Mouse (Mus musculus) olfactory bulb, adult 2 months (tissue): ENCODE measurements around the gene Sf3a2. TPM values are rescaled to one million over a fixed set of nuclear protein-coding genes. Genes with fewer than 3 reads are reported as not detected.
A peak's percentile ranks its signal among the peaks of the same experiment; 100 is the strongest.
"Not testable (repeated sequence)": the region's sequence is repeated elsewhere in the genome, so short reads cannot be mapped to it uniquely, and the experiment has no call there.

Experiments used
- H3K27ac ChIP-seq: fragments of 200-500 bp; 2 replicates; pipeline ENCODE4 v1.5.1; 2012; ENCODE audit warnings: low read depth, low read length; ENCODE audit not compliant: insufficient read depth
- H3K4me1 ChIP-seq: fragments of 200-500 bp; 2 replicates; pipeline ENCODE4 v1.6.1; 2012; ENCODE audit warnings: low read length; ENCODE audit not compliant: control insufficient read depth, insufficient read depth
- H3K4me3 ChIP-seq: fragments of 200-500 bp; 2 replicates; pipeline ENCODE4 v1.5.1; 2012; ENCODE audit warnings: mild to moderate bottlenecking, low read depth, low read length, moderate library complexity; ENCODE audit not compliant: insufficient read depth
- CTCF ChIP-seq: fragments of 200-500 bp; IDR thresholded peaks from 2 replicates; pipeline ENCODE4 v1.5.1; 2012; ENCODE audit warnings: low read depth, mild to moderate bottlenecking, low read length, moderate library complexity; ENCODE audit not compliant: insufficient read depth
- POLR2A ChIP-seq: fragments of 200-500 bp; IDR thresholded peaks from 2 replicates; pipeline ENCODE4 v1.6.1; 2012; ENCODE audit warnings: mild to moderate bottlenecking, low read depth, low read length, moderate library complexity; ENCODE audit not compliant: insufficient read depth
- WGBS: fragments of 180-500 bp; shearing (Covaris S2); methylation state at CpG from one replicate; pipeline ENCODE4 v1.1.7; 2018; 5-methylcytosine and 5-hydroxymethylcytosine counted together
- polyA plus RNA-seq: library from polyadenylated mRNA; stranded (reverse); fragments of >200 nt; gene quantifications from 2 replicates; pipeline ENCODE4 v1.2.4, GENCODE M21; 2012; ENCODE audit warnings: low replicate concordance; ENCODE audit not compliant: missing spikeins, insufficient read depth, insufficient read length

The Sf3a2 gene
- polyA plus RNA-seq, 1 experiment: not detected

DNA sequence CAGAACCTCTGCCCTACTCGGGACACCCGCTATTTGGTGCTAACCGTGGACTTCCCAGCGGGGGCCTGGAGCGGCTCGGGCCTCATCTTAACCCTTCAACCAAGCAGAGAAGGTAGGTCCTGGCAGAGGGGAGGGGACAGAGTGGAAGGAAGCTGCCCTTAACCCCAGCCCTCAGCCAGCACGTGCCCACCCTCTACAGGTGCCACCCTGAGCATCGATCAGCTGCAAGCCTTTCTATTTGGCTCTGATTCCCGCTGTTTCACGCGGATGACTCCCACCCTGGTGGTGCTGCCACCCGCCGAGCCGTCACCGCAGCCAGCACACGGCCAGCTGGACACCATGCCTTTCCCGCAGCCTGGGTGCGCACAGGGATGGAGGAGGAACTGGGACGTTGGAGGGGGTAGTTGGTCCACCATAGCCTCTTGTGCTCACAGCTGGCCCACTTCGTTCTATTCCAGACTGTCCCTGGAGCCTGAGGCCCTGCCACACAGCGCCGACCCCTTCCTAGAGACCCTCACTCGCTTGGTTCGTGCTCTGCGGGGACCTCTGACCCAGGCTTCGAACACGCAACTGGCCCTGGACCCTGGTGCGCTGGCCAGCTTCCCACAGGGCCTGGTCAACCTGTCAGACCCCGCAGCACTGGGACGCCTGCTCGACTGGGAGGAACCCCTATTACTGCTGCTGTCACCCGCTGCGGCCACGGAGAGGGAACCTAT, 8.5 kb downstream of the Sf3a2 start:
- Histone ChIP-seq H3K27ac (peak overlapping the region; percentile 73), H3K4me3 (peak overlapping the region; percentile 51), H3K4me1 (peaks cover 45% of the 10 kb centered on the region)
- WGBS: 32% methylated on average over 34 of the region's 34 CpGs
- TF ChIP-seq POLR2A: no peak
- TF ChIP-seq CTCF: no peak

DNA sequence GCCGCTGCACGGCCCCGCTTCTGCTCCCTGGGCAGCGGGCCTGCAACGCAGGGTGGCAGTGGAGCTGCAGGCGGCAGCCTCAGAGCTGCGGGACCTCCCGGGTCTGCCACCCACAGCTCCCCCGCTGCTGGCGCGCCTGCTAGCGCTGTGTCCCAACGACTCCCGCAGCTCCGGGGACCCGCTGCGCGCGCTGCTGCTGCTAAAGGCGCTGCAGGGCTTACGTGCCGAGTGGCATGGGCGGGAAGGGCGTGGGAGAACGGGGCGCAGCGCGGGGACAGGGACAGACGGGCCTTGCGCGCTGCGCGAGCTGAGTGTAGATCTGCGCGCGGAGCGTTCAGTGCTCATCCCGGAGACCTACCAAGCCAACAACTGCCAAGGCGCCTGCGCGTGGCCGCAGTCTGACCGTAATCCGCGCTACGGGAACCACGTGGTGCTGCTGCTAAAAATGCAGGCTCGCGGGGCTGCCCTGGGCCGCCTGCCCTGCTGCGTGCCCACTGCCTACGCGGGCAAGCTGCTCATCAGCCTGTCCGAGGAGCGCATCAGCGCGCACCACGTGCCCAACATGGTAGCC, 9.1 kb downstream of the Sf3a2 start:
- Histone ChIP-seq H3K4me1 (peaks cover 45% of the 10 kb centered on the region), H3K27ac (peak overlapping the region; percentile 73), H3K4me3 (peak overlapping the region; percentile 51)
- under 1% methylated on average over 58 of the region's 58 CpGs for WGBS
- no peak for TF ChIP-seq CTCF
- TF ChIP-seq POLR2A: peak; percentile 61; the same call in 1 of the 2 replicates

DNA sequence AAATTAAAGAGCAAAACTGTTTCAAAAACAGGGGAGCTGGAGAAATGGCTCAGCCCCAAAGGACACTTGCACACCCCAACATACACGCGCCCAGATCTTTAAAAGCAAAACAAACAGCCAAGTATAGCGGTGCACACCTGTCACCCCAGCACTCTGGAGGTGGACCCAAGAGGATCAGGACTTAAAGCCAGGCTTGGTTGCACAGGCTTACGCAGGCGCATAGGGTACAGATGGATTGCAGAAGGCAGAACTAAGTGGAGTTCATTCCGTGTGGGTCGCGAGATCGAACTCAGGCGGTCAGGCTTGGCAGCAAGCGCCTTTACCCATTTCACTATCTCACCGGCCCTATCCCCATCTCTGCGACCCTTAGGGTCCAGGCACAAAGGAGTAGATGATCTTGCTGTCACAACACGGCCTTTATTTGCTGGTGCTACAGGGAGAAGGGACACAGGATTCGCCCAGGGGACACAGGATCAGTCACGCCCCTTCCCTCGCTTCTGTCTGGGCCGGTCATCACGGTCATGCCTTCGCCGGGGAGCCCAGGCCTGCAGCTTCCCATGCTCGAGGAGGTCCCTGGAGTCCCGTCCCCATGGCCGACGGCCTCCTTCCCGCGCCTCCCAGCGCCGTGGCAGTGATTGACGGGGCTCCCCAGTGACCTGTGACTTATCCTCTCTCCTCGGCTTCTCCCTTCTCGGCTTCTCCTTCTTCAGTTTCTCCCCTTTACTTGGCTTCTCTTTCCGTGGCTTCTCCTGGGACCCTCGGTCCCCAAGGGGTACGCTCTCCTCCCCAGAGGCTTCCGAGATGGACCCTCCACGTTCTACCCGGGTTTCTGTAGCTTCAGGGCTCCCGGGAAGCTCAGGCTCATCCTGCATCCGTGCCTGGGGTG, 10.3 kb downstream of the Sf3a2 start:
- Histone ChIP-seq H3K27ac (peak overlapping the region; percentile 81; the same call in 1 of the 2 replicates), H3K4me1 (peaks cover 45% of the 10 kb centered on the region), H3K4me3 (peak overlapping the region; percentile 8)
- TF ChIP-seq POLR2A (0 out of 2 replicates have a peak, but pooled peaks have one; percentile 16), CTCF (no peak)
- 22% methylated on average over 40 of the region's 40 CpGs for WGBS

DNA sequence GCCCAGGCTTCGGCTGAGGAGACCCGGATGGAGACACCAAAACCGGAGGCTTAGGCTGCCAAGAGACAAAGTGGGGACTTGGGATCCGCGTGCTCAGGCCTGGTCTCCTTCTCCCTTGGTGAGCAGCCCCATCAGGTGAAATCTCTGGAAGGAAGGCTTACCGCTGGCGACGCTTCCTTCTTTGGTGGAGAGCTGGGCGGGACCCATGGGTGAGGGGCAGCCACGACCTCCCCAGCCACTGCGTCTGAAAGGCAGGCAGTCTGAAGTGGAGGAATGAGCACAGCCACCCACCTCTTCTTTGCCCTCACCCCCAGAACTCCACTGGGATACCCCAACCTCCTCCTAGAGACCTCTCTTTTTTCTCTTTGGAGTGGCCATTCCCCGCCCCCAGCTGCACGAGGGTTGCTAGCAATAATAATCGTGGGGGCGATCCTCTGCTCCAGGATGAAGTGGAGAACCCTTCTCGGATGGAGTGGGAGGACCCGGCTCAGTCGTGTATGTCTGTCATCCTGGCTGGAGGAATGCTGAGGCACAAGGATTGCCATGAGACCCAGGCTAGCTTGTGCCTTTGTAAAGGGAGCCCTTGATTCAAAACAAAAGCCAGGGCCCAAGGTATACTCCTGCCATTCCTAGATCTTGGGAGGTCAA, 11.1 kb downstream of the Sf3a2 start:
- Histone ChIP-seq H3K27ac (no peak overlapping the region), H3K4me3 (peak overlapping the region; percentile 8), H3K4me1 (peaks cover 45% of the 10 kb centered on the region)
- 8% methylated on average over 17 of the region's 18 CpGs for WGBS
- TF ChIP-seq CTCF (no peak), POLR2A (no peak)

DNA sequence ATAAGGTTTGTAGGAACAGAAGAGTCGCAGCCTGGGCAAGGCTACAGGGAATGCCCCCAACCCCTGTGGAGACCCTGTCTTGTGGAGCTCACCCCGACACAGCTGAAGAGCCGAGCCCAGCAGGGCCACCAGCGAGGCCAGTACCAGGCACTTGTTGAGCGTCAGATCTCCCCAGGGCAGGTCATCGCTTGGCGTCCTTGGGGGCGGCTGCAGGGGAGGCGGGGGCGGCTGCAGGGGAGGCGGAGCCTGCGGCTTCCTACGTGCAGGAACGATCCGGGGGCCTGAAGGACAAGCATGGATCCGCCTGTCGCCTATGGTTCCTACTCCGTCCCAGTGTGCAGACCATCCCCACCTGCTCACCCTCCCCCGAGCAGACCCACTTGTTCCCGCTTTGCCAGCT, 12.1 kb downstream of the Sf3a2 start:
- Histone ChIP-seq H3K27ac (no peak overlapping the region), H3K4me1 (peaks cover 45% of the 10 kb centered on the region), H3K4me3 (no peak overlapping the region)
- WGBS: 10% methylated on average over 20 of the region's 20 CpGs
- TF ChIP-seq POLR2A: no peak
- TF ChIP-seq CTCF: no peak

DNA sequence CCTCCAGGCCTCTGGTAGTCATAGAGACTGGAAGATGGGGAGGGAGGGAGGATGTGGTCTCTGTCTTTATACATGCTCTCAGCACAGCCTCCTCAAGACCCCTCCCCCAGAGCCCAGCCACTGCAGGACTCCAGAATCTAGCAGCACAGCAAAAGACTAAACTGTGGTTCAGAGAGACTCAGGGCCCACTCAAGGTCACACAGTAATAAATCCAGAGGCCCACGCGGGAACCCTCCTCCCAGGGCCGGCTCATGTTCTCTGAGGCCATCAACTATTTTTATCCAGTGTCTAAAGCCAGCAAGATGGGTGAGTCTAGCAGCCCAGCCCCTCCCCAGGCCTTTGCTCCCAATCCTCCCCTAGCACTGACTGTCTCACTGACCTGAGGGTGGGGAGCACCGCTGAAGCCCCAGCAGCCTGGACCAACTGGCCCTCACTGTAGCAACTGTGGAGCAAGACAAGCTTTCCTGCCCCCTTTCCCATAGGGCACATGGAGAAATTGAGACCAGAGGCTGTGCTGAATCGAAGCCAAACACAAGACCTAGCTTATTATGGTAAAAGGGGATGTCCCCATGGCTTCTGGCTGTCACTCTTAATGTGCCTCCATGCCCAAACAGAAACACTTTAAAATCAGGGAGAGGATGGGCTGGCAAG, 14.5 kb downstream of the Sf3a2 start:
- TF ChIP-seq POLR2A (no peak), CTCF (no peak)
- 71% methylated on average over 5 of the region's 5 CpGs for WGBS
- peaks cover 27% of the 10 kb centered on the region for H3K4me1 ChIP-seq
- no peak overlapping the region for H3K4me3 ChIP-seq
- no peak overlapping the region for H3K27ac ChIP-seq

DNA sequence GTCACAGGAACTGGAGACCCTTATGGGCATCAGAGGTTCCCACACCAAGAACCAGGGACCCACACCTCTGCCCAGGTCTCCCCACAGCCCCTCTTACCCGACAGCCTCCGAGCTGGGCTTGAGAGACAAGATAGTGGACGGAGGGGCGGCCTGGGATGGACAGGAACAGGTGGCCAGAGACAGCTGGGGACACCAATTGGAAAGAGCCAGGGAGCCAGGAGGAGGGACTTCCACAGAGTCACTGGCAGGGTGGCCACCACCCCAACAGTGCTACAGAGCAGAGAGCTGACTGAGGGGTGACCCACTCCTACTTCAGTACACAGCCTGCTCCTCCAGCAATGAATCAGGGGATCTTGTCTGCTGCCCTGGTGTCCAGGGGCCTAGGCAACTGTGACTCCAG, 15.4 kb downstream of the Sf3a2 start, which contains the start of gene Jsrp1:
Gene Jsrp1, minus strand, starts transcription at position 133 of the 400 bp plus-strand sequence.
- WGBS: 77% methylated on average over 4 of the region's 4 CpGs

DNA sequence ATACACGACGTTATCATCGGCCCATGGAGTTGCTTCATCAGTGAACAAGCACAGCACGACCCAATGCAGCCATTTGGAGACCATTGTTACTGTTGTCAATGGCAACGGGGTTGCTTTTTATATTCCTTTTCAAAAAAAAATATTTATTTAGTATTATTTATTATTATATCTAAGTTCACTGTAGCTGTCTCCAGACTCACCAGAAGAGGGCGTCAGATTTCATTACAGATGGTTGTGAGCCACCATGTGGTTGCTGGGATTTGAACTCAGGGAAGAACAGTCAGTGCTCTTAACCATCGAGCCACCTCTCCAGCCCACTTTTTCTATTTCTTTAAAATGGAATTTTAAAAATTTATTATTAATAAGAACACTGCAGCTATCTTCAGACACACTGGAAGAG, 16.8 kb downstream of the Sf3a2 start:
- H3K4me1 ChIP-seq: peaks cover 9% of the 10 kb centered on the region
- no peak overlapping the region for H3K4me3 ChIP-seq
- TF ChIP-seq CTCF (no peak), POLR2A (no peak)
- H3K27ac ChIP-seq: no peak overlapping the region
- WGBS: 53% methylated on average over 7 of the region's 7 CpGs

More for the DNA sequence above, 15.4 kb downstream of the Sf3a2 start, which contains the start of gene Jsrp1:
- peaks cover 19% of the 10 kb centered on the region for H3K4me1 ChIP-seq
- no peak within 1 kb of the TSS for H3K4me3 ChIP-seq
- TF ChIP-seq CTCF (no peak), POLR2A (no peak)
- no peak within 1 kb of the TSS for H3K27ac ChIP-seq

DNA sequence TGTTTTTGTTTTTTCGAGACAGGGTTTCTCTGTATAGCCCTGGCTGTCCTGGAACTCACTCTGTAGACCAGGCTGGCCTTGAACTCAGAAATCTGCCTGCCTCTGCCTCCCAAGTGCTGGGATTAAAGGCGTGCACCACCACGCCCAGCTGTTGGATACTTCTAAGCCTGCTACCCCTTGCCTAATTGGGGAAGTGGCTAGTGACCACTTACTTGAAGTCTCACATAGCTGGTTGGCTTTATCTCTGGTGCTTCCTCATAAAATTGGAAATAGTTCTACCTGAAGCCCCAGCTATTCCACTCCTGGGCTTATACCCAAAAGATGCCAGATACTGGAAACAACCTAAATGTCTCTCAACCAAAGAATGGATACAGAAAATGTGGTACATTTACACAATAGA, 18.3 kb downstream of the Sf3a2 start:
- not testable (repeated sequence) for H3K4me1 ChIP-seq, H3K4me3 ChIP-seq, H3K27ac ChIP-seq
- WGBS: 73% methylated on average over 3 of the region's 3 CpGs
